Mouse (Mus musculus): ENCODE results near the gene Spsb1. TPM values are rescaled to one million over a fixed set of nuclear protein-coding genes. Genes with fewer than 3 reads are reported as not detected.
A peak's percentile ranks its signal among the peaks of the same experiment; 100 is the strongest.

Spsb1 gene
- polyA plus RNA-seq, 1 experiment from 2014 or later: 4.0 TPM

- Histone ChIP-seq H3K27ac (no peak overlapping the region), H3K9me3 (no peaks in the 10 kb centered on the region), H3K9ac (replicated peaks) (no peak overlapping the region), H3K36me3 (no peaks in the 10 kb centered on the region), H3K27me3 (peaks cover 5% of the 10 kb centered on the region; the same call in 1 of the 2 replicates), H3K4me1 (replicated peaks) (peaks cover 16% of the 10 kb centered on the region), H3K4me3 (replicated peaks) (no peak overlapping the region), H3K4me2 (replicated peaks) (no peak overlapping the region)
- ATAC-seq: no peak
- WGBS: 89% methylated on average over 2 of the region's 2 CpGs
Observed at GRCm38 (mm10) chr4:149978820-149979219, 24.0 kb upstream of the Spsb1 start.

- Histone ChIP-seq H3K27me3 (peaks cover 5% of the 10 kb centered on the region; the same call in 1 of the 2 replicates), H3K9me3 (no peaks in the 10 kb centered on the region), H3K27ac (peak overlapping the region; percentile 47; the same call in 1 of the 2 replicates), H3K36me3 (no peaks in the 10 kb centered on the region), H3K4me2 (replicated peaks) (no peak overlapping the region), H3K4me3 (replicated peaks) (no peak overlapping the region), H3K4me1 (replicated peaks) (peaks cover 16% of the 10 kb centered on the region), H3K9ac (replicated peaks) (no peak overlapping the region)
- WGBS: 65% methylated on average over 17 of the region's 17 CpGs
- ATAC-seq: no peak
Observed at GRCm38 (mm10) chr4:149977801-149978544, 23.1 kb upstream of the Spsb1 start.

GRCm38 (mm10) chr4:149977181-149977580 is 22.3 kb upstream of the Spsb1 start:
- ATAC-seq: no peak
- H3K36me3 ChIP-seq: no peaks in the 10 kb centered on the region
- peaks cover 5% of the 10 kb centered on the region; the same call in 1 of the 2 replicates for H3K27me3 ChIP-seq
- H3K9ac ChIP-seq (replicated peaks): no peak overlapping the region
- WGBS: 89% methylated on average over 6 of the region's 6 CpGs
- no peak overlapping the region for H3K4me3 ChIP-seq (replicated peaks)
- no peaks in the 10 kb centered on the region for H3K9me3 ChIP-seq
- peaks cover 16% of the 10 kb centered on the region for H3K4me1 ChIP-seq (replicated peaks)
- no peak overlapping the region for H3K27ac ChIP-seq
- H3K4me2 ChIP-seq (replicated peaks): no peak overlapping the region

GRCm38 (mm10) chr4:149975730-149976254 is 20.9 kb upstream of the Spsb1 start:
- WGBS: 73% methylated on average over 5 of the region's 5 CpGs
- ATAC-seq: no peak
- H3K27ac ChIP-seq: no peak overlapping the region
- no peak overlapping the region for H3K9ac ChIP-seq (replicated peaks)
- no peak overlapping the region for H3K4me3 ChIP-seq (replicated peaks)
- H3K27me3 ChIP-seq: peaks cover 5% of the 10 kb centered on the region; the same call in 1 of the 2 replicates
- H3K4me1 ChIP-seq (replicated peaks): peaks cover 16% of the 10 kb centered on the region
- no peak overlapping the region for H3K4me2 ChIP-seq (replicated peaks)
- H3K36me3 ChIP-seq: no peaks in the 10 kb centered on the region
- no peaks in the 10 kb centered on the region for H3K9me3 ChIP-seq

- H3K4me3 ChIP-seq (replicated peaks): no peak overlapping the region
- H3K4me2 ChIP-seq (replicated peaks): no peak overlapping the region
- no peaks in the 10 kb centered on the region for H3K36me3 ChIP-seq
- H3K4me1 ChIP-seq (replicated peaks): peaks cover 16% of the 10 kb centered on the region
- H3K9ac ChIP-seq (replicated peaks): no peak overlapping the region
- H3K9me3 ChIP-seq: no peaks in the 10 kb centered on the region
- H3K27ac ChIP-seq: no peak overlapping the region
- no peak for ATAC-seq
- H3K27me3 ChIP-seq: peaks cover 5% of the 10 kb centered on the region; the same call in 1 of the 2 replicates
- WGBS: 73% methylated on average over 8 of the region's 8 CpGs
Observed at GRCm38 (mm10) chr4:149975291-149975690, 20.4 kb upstream of the Spsb1 start.

- no peaks in the 10 kb centered on the region for H3K4me1 ChIP-seq (replicated peaks)
- H3K9ac ChIP-seq (replicated peaks): no peak overlapping the region
- peaks cover 4% of the 10 kb centered on the region; the same call in 1 of the 2 replicates for H3K27me3 ChIP-seq
- no peak overlapping the region for H3K4me3 ChIP-seq (replicated peaks)
- 74% methylated on average over 9 of the region's 9 CpGs for WGBS
- H3K4me2 ChIP-seq (replicated peaks): no peak overlapping the region
- H3K9me3 ChIP-seq: no peaks in the 10 kb centered on the region
- H3K27ac ChIP-seq: no peak overlapping the region
- ATAC-seq: no peak
- no peaks in the 10 kb centered on the region for H3K36me3 ChIP-seq
Observed at GRCm38 (mm10) chr4:149971393-149971792, 16.6 kb upstream of the Spsb1 start.

- no peak overlapping the region for H3K9ac ChIP-seq (replicated peaks)
- H3K4me3 ChIP-seq (replicated peaks): no peak overlapping the region
- H3K4me1 ChIP-seq (replicated peaks): no peaks in the 10 kb centered on the region
- peaks cover 4% of the 10 kb centered on the region; the same call in 1 of the 2 replicates for H3K27me3 ChIP-seq
- no peak overlapping the region for H3K27ac ChIP-seq
- H3K4me2 ChIP-seq (replicated peaks): no peak overlapping the region
- no peaks in the 10 kb centered on the region for H3K9me3 ChIP-seq
- no peaks in the 10 kb centered on the region for H3K36me3 ChIP-seq
- WGBS: 55% methylated on average over 6 of the region's 6 CpGs
- no peak for ATAC-seq
Observed at GRCm38 (mm10) chr4:149968526-149968925, 13.7 kb upstream of the Spsb1 start.

- Histone ChIP-seq H3K27ac (no peak overlapping the region), H3K36me3 (no peaks in the 10 kb centered on the region), H3K4me3 (replicated peaks) (no peak overlapping the region), H3K4me2 (replicated peaks) (no peak overlapping the region), H3K4me1 (replicated peaks) (no peaks in the 10 kb centered on the region), H3K27me3 (peaks cover 4% of the 10 kb centered on the region; the same call in 1 of the 2 replicates), H3K9ac (replicated peaks) (no peak overlapping the region), H3K9me3 (no peaks in the 10 kb centered on the region)
- WGBS: 86% methylated on average over 9 of the region's 9 CpGs
- ATAC-seq: no peak
Observed at GRCm38 (mm10) chr4:149966963-149967362, 12.1 kb upstream of the Spsb1 start.

GRCm38 (mm10) chr4:149966252-149966651 is 11.4 kb upstream of the Spsb1 start:
- 75% methylated on average over 5 of the region's 5 CpGs for WGBS
- no peak for ATAC-seq
- Histone ChIP-seq H3K4me3 (replicated peaks) (no peak overlapping the region), H3K27ac (no peak overlapping the region), H3K36me3 (no peaks in the 10 kb centered on the region), H3K9me3 (no peaks in the 10 kb centered on the region), H3K4me1 (replicated peaks) (no peaks in the 10 kb centered on the region), H3K27me3 (peaks cover 4% of the 10 kb centered on the region; the same call in 1 of the 2 replicates), H3K4me2 (replicated peaks) (no peak overlapping the region), H3K9ac (replicated peaks) (no peak overlapping the region)

- H3K9me3 ChIP-seq: no peaks in the 10 kb centered on the region
- 86% methylated on average over 6 of the region's 6 CpGs for WGBS
- no peak overlapping the region for H3K4me3 ChIP-seq (replicated peaks)
- no peak overlapping the region for H3K4me2 ChIP-seq (replicated peaks)
- H3K4me1 ChIP-seq (replicated peaks): no peaks in the 10 kb centered on the region
- H3K27me3 ChIP-seq: peaks cover 4% of the 10 kb centered on the region; the same call in 1 of the 2 replicates
- H3K27ac ChIP-seq: no peak overlapping the region
- no peak for ATAC-seq
- H3K36me3 ChIP-seq: no peaks in the 10 kb centered on the region
- H3K9ac ChIP-seq (replicated peaks): no peak overlapping the region
Observed at GRCm38 (mm10) chr4:149965672-149966071, 10.8 kb upstream of the Spsb1 start.

- no peaks in the 10 kb centered on the region for H3K9me3 ChIP-seq
- no peaks in the 10 kb centered on the region for H3K4me1 ChIP-seq (replicated peaks)
- H3K27me3 ChIP-seq: peaks cover 4% of the 10 kb centered on the region; the same call in 1 of the 2 replicates
- ATAC-seq: no peak
- H3K4me3 ChIP-seq (replicated peaks): no peak overlapping the region
- H3K4me2 ChIP-seq (replicated peaks): no peak overlapping the region
- no peak overlapping the region for H3K27ac ChIP-seq
- no peaks in the 10 kb centered on the region for H3K36me3 ChIP-seq
- 81% methylated on average over 6 of the region's 6 CpGs for WGBS
- H3K9ac ChIP-seq (replicated peaks): no peak overlapping the region
Observed at GRCm38 (mm10) chr4:149965242-149965641, 10.4 kb upstream of the Spsb1 start.

- 73% methylated on average over 3 of the region's 3 CpGs for WGBS
- H3K4me1 ChIP-seq (replicated peaks): no peaks in the 10 kb centered on the region
- no peak overlapping the region for H3K27ac ChIP-seq
Observed at GRCm38 (mm10) chr4:149964770-149965169, 9.9 kb upstream of the Spsb1 start.

More at GRCm38 (mm10) chr4:149964770-149965169, 9.9 kb upstream of the Spsb1 start:
- H3K36me3 ChIP-seq: no peaks in the 10 kb centered on the region
- H3K4me3 ChIP-seq (replicated peaks): no peak overlapping the region
- H3K27me3 ChIP-seq: peaks cover 4% of the 10 kb centered on the region; the same call in 1 of the 2 replicates
- H3K9ac ChIP-seq (replicated peaks): no peak overlapping the region
- no peaks in the 10 kb centered on the region for H3K9me3 ChIP-seq
- ATAC-seq: no peak
- H3K4me2 ChIP-seq (replicated peaks): no peak overlapping the region

Data from midbrain, embryonic 13.5 days (tissue).